Mouse (Mus musculus): ENCODE data around the gene Nrxn2. TPM values are rescaled to one million over a fixed set of nuclear protein-coding genes. Genes with fewer than 3 reads are reported as not detected.

Gene Nrxn2
- total RNA-seq, 2 experiments from 2014 or later: 17.8 to 18.3 TPM

DNA sequence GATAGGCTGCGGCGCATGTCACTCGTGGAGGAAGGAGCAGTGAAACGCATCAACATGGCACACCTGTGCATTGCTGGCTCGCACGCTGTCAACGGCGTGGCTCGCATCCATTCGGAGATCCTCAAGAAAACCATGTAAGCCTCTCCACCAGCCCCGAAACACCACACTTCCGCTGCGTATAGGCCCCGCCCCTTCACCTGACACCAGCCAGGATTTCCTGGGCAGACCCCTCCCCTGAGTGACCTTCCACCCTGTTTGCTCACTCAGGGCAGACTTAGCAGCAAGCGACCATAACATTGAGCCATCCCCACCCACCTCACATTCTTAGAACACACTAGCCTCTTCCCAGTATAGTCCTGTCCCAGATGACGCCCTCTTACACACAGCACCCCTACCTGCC, 28.7 kb upstream of the Nrxn2 start:
- no peak for DNase-seq (ENCODE audit: low spot score in 2 of 2)

DNA sequence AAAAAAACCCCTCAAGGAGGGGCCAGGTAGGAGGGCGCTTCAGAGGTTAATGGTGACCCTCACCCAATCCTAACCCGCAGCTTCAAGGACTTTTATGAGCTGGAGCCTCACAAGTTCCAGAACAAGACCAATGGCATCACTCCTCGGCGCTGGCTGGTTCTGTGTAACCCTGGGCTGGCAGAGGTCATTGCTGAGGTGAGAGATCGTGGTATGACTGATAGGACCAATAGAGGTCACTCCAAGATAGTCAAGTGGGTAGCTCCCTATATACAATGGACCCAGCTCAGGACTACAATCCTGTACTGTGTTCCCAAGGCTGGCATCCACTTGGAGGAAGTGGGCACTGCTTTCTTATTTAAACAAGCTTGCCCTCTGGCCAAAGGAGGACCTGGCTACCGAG, 28.3 kb upstream of the Nrxn2 start:
- DNase-seq (ENCODE audit: low spot score in 2 of 2): no peak

- no peak for DNase-seq (ENCODE audit: low spot score in 2 of 2)
Measured at GRCm38 (mm10) chr19:6392743-6393393, 25.7 kb upstream of the Nrxn2 start.

- no peak for DNase-seq (ENCODE audit: low spot score in 2 of 2)
Measured at GRCm38 (mm10) chr19:6393637-6394036, 24.9 kb upstream of the Nrxn2 start.

DNA sequence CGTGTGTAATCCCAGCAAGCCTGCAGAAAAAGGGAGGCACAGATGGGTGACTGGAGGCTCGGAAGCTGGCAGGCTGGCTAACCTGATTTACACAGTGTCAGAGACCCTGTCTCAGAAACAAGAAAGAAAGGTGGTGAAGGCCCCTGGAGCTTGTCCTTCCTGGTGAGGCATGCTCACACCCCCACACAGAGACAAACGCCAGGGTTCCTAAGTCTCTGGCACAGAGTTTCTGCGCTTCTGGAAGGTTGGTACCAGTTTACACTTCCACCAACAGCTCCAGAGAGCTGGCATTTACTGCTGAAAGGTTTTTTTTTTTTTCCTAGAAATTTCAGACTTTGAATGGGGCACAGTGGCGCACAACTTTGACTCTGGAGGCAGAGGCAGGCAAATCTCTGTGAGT, 22.3 kb upstream of the Nrxn2 start:
- DNase-seq (ENCODE audit: low spot score in 2 of 2): no peak

DNA sequence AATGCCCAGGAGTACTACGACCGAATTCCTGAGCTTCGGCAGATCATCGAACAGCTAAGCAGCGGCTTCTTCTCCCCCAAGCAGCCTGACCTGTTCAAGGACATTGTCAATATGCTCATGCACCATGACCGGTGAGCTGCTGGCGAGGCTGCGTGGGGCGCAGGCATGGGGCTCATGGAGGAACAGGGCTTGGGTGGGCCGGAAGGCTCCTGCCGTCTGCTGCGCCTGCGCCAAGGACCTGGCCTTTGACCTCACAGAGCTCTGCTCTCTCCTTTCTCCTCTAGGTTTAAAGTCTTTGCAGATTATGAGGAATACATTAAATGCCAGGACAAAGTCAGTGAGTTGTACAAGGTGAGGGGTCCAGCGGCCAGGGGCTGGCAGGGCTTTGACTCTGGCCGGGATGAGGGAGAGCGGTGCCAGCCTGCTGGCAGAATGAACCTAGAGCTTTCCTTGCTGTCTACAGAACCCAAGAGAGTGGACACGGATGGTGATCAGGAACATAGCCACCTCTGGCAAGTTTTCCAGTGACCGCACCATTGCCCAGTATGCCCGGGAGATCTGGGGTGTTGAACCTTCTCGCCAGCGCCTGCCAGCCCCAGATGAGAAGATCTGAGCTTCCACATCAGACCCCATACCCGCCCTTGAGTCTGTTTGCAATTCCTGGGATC, 20.8 kb upstream of the Nrxn2 start:
- no peak for DNase-seq (ENCODE audit: low spot score in 2 of 2)

DNA sequence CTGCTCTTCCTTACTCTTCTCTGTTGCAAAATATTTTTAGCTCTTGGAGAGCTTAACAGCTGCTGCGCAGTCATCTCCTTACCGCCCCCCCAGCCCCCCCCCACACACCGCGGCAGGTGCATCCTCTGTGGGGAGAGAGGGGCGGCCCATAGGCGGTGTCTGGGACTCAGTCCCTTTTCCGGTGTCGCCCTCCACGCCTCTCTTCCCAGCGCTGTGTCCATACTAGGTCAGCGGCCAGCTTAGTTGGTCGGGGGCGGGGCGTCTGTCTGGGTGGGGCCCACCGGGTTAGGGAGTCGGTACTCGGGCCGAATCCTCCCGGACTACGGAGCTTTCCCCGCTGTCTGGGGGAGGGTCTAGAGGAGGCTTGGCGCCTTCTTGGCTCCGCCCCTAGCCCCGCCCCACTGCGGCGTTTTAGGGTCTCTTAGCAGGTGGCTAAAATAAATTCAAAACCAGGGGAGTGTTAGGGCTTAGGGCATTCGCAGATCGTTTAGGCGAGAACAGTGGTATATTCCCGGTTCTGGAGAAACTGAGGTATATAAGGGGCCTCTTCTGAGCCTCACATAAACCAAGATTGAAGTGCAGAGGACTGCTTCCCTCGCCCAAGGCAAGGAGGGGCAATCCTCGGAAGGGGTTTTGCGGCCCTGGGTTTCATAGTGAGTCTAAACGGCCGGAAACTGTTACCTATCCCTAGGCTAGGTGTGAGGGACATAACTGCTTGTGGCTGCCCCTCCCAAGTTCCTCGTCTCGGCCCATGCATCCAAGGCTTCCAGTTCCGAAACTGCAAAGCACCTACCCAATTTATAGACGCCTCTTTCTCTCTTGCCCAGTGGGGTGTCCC, 19.9 kb upstream of the Nrxn2 start:
- DNase-seq (ENCODE audit: low spot score in 2 of 2): peak in 1 of 2 experiments; percentile 42

DNA sequence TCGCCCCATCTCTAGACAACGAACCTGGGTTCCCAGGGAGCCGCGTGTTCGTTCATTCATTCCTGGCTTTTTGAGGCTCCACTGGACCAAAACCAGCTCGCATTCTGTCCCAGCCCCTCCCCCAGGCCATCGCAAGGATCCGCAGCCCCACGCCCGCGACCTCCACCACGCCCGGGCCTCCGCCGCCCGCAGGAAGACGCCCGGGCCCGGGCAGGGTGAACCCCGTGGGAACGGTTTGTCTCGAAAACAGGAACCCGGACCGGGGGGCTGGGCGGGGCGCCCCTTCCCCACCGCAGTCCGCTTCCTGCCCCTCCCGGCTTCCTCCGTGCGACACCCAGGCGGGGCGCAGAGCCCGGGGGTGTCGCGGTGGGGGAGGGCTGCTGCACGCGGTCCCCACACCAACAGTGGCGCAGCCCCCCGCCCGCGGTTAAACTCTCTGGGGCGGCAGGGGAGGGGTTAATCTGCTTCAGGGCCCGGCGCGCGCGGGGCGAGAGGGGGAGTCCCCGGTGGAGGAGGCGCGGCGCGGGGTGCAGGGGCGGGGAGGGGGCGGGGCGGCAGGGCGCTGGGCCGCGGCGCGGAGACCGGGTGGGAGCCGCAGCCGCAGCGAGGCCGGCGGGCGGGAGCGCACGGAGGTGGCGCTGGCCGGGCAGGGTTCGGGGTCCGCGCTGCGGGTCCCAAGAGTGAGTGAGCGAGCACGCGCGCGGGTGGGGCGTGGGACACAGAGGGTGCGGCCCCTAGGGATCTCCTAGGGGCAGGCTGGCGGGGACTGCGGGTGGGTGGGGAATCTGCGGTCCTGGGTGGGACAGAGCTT, 19.0 kb upstream of the Nrxn2 start, which contains the start of gene Rasgrp2:
Rasgrp2 (plus strand) TSS at position 56 of the 811 bp plus-strand sequence.
- no peak for DNase-seq (ENCODE audit: low spot score in 2 of 2)

DNA sequence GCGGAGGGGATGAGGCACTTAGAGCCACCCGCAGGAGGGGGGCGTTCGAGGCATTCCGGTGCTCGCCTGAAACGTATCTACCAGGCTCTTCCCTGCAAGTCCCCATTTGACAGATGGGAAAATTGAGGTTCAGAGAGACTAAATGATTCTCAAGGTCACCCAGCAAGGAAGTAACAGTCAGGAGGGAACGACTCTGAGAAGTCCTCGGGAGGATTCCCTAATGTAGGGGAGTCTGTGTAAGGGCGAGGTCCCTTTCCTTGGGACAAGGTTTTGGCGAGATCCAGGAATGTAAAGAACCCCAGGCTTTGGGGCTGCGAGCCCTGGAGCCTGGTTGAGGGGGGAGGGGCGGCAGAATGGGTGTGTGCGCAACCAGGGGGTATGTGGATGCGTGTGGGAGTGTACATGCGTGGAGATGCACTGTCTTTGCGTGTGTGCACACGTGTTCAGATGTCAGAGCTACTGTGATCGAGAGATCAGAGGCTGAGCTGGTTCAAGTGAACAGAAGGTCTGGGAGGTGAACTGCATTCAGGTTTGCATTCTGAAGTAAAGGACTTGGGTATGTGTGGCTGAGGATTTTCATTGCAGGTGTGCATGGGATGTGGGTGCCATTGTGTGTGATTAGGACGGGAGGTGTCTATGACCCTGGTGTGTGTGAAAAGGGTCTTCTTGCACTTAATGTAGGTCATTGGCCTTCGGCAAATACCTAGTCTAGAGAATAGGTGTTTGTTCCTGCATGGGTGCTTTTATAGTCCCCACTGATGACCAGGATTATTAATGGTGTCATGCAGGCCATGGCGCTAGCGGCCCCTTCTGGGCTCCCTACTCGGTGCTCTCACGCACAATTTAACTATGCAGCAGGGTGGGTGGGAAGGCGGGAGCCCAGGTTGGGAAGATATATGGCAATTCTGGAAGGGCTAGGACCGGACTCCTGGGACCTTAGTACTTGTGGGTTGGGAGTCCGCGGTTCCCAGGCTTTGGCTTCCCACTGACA, 18.1 kb upstream of the Nrxn2 start:
- no peak for DNase-seq (ENCODE audit: low spot score in 2 of 2)

GRCm38 (mm10) chr19:6401131-6401815, 17.3 kb upstream of the Nrxn2 start:
- DNase-seq (ENCODE audit: low spot score in 2 of 2): peak; percentile 59 to 69

GRCm38 (mm10) chr19:6401951-6402350, 16.6 kb upstream of the Nrxn2 start:
- DNase-seq (ENCODE audit: low spot score in 2 of 2): no peak

GRCm38 (mm10) chr19:6403869-6404268, 14.7 kb upstream of the Nrxn2 start:
- no peak for DNase-seq (ENCODE audit: low spot score in 2 of 2)

DNA sequence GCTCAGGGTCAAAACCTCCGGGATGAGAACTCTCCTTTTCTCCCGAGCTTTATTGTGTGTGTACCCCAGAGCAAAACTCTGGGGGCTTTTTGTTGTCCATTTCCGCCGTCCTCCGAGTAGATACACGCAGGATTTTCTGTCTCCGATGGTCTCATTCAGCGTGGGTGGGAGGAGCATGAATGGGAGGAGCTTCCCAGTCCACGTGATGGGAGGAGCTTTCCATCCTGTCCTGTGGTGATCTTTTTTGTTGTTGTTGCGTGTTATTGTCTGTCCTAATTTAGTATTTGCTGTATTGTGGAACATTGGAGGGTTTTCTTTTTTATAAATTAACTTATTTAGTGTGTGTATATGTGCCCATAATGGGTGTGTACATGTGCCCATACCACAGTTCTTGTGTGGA, 13.1 kb upstream of the Nrxn2 start:
- no peak for DNase-seq (ENCODE audit: low spot score in 2 of 2)

GRCm38 (mm10) chr19:6407109-6407508, 11.4 kb upstream of the Nrxn2 start:
- DNase-seq (ENCODE audit: low spot score in 2 of 2): no peak

GRCm38 (mm10) chr19:6407816-6408510, 10.6 kb upstream of the Nrxn2 start:
- DNase-seq (ENCODE audit: low spot score in 2 of 2): no peak

DNA sequence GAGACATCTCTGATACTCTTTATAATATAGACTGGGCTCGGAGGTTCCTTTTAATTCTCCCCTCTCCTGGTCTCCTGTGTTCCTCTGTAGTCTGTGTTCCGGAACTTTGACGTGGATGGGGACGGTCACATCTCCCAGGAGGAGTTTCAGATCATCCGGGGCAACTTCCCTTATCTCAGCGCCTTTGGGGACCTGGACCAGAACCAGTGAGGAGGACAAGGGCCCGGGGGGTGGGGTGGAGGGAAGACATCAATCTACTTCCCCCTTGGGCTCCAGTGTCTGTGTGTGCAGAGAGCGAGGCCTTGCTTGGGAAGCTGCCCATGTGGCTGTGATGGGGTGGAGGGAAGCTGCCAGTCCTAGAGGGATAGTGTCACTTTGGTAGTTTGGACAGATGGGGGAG, 9.8 kb upstream of the Nrxn2 start:
- DNase-seq (ENCODE audit: low spot score in 2 of 2): no peak

DNA sequence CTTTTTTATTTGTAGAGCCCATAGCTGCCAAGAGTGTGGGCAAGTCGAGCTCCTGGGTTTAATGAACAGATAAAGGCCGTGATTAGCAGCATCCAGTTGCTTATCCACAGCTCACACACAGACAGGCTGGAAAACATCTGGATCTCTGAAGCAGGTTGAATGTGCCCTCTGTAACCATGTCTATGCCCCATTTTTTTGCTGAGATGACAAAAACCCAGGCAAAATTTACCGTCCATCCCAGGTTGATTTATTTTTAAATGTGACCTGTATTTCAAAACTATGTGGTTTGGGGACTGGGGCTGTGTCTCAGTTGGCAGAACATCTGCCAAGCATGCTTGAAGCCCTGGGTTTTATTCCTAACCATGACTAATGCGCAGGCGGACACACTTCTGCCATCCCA, 9.4 kb upstream of the Nrxn2 start:
- no peak for DNase-seq (ENCODE audit: low spot score in 2 of 2)

DNA sequence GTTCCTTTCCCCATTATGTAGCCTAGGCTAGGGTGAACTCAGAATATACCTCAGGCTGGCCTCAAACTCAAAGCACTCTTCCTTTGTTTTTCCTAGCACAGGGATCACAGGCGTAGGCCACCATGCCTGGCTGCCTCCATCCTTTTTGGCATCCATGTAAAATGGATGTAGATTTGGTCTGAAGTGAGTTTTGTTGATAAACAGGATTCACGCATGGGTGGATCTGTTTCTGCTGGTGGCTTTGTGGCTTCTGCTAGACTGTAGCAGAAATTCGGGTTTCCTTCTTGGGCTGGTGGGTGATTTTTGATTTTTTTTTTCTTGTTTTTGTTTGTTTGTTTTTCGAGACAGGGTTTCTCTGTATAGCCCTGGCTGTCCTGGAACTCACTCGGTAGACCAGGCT, 8.6 kb upstream of the Nrxn2 start:
- no peak for DNase-seq (ENCODE audit: low spot score in 2 of 2)

DNA sequence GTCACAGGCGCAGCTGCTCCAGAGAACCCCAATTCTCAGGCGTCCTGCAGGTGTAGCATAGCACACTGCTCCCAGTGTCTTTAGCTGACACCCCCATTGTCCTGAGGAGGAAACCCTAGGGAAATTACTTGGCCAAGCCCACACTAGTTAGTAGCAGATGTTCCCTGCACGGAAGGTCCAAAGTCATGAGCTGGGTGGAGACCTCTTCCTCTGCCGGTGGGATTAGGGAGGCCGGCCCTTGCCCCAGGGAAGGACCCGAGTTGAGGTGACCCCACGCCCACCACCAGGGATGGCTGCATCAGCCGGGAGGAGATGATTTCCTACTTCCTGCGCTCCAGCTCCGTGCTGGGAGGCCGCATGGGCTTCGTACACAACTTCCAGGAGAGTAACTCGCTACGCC, 5.7 kb upstream of the Nrxn2 start:
- no peak for DNase-seq (ENCODE audit: low spot score in 2 of 2)

Measured in adrenal gland, postnatal 4 days (tissue).